Mouse (Mus musculus): ENCODE measurements around the gene Opcml. TPM values are rescaled to one million over a fixed set of nuclear protein-coding genes. Genes with fewer than 3 reads are reported as not detected.

Gene Opcml
- polyA plus RNA-seq, 1 experiment from 2014 or later: 36.5 TPM

DNA sequence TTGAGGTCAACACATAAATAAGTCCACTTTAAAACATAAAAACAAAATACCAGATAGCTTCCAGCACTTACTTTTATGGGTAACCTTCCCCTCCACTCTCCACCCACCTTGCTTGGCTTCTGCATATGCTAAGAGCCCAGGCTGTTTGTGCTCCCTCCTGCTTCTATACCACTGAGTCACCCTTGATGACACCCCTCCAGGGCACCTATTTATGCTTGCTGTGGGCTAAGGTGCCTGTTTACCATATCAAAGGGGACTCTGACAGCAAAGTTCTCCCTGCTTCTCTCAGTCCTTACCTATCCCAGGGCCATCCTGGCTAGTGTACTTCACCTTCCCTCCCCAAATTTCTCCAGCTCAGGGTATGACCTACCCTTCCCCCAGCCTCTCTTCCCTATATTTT is 824.9 kb downstream of the Opcml start:
- Histone ChIP-seq H3K27ac (replicated peaks; ENCODE audit: low read depth, low read length) (no peak overlapping the region), H3K36me3 (ENCODE audit: control insufficient read depth, insufficient read depth, low read length) (no peaks in the 10 kb centered on the region), H3K4me3 (replicated peaks; ENCODE audit: low read depth, low read length) (no peak overlapping the region), H3K9me3 (ENCODE audit: control insufficient read depth, low read length) (no peaks in the 10 kb centered on the region), H3K4me1 (ENCODE audit: control insufficient read depth, insufficient read depth, low read length) (no peaks in the 10 kb centered on the region; the same call in 1 of the 2 replicates), H3K9ac (replicated peaks; ENCODE audit: low read length) (no peak overlapping the region), H3K4me2 (ENCODE audit: low read length) (no peak overlapping the region), H3K27me3 (ENCODE audit: control insufficient read depth, insufficient read depth, low read length) (no peaks in the 10 kb centered on the region)
- no peak for ATAC-seq (ENCODE audit: low FRiP score, low TSS enrichment)
- no peak for DNase-seq

DNA sequence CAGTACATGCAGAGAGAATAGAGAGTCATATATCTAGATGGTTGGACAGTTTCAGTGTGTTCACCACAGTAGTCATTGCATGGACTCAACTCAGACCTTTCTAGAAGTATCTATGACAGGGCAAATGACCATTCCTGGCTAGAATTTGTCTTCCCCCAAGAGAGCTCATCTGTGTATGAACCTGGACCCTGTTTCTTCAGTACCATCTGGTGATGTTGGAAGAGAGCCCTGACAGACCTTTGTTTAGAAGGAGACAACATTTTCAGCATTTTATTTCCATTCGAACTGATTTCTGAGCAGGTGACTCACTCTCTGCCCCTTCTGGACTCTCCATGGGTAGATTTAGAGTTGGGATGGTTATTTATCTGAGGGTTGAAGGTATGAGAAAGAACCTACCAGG is 827.1 kb downstream of the Opcml start:
- H3K4me3 ChIP-seq (replicated peaks; ENCODE audit: low read depth, low read length): no peak overlapping the region
- H3K9me3 ChIP-seq (ENCODE audit: control insufficient read depth, low read length): no peaks in the 10 kb centered on the region
- 76% methylated on average over 1 of the region's 1 CpGs for WGBS
- DNase-seq (no peak), ATAC-seq (ENCODE audit: low FRiP score, low TSS enrichment) (no peak)
- no peak overlapping the region for H3K9ac ChIP-seq (replicated peaks; ENCODE audit: low read length)
- no peak overlapping the region for H3K27ac ChIP-seq (replicated peaks; ENCODE audit: low read depth, low read length)
- no peaks in the 10 kb centered on the region; the same call in 1 of the 2 replicates for H3K4me1 ChIP-seq (ENCODE audit: control insufficient read depth, insufficient read depth, low read length)
- no peaks in the 10 kb centered on the region for H3K36me3 ChIP-seq (ENCODE audit: control insufficient read depth, insufficient read depth, low read length)
- no peak overlapping the region for H3K4me2 ChIP-seq (ENCODE audit: low read length)
- H3K27me3 ChIP-seq (ENCODE audit: control insufficient read depth, insufficient read depth, low read length): no peaks in the 10 kb centered on the region

DNA sequence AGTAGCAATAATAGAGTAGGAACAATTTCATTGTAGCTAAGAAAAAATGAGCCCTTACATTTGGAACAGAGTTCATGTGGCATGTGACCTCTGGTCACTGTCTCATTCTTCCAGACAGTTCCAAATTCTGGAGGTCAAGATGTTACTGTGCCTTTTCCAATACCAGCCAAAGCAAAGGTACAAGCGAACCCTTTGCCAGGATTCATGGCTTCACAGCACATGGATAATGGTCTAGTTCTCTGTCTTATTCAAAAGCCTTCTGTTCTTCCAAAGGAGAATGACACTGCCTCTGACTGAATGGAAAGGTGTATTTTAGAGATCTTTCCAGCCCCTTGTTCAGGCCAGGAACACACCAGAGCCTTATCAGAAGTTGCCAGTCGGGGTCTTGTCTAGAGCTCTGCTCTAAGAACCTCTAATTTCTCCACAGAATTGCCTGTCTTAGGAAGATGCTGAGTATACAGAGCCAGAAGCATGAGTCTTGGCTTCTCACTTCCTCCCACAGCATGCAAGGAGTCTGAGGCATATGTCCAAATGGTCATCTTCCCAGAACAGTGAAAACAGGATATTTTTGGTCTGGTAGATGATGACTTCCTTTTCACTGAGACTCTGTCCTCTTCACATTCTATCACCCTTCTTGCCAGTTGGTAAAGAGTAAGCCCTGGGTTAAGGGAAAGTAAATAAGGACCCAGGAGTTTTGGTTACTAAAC is 827.8 kb downstream of the Opcml start:
- H3K27ac ChIP-seq (replicated peaks; ENCODE audit: low read depth, low read length): no peak overlapping the region
- no peak overlapping the region for H3K9ac ChIP-seq (replicated peaks; ENCODE audit: low read length)
- DNase-seq: no peak
- H3K4me2 ChIP-seq (ENCODE audit: low read length): no peak overlapping the region
- H3K4me1 ChIP-seq (ENCODE audit: control insufficient read depth, insufficient read depth, low read length): peaks cover 2% of the 10 kb centered on the region; the same call in 1 of the 2 replicates
- no peak overlapping the region for H3K4me3 ChIP-seq (replicated peaks; ENCODE audit: low read depth, low read length)
- ATAC-seq (ENCODE audit: low FRiP score, low TSS enrichment): no peak
- 86% methylated on average over 2 of the region's 2 CpGs for WGBS
- no peaks in the 10 kb centered on the region for H3K36me3 ChIP-seq (ENCODE audit: control insufficient read depth, insufficient read depth, low read length)
- H3K27me3 ChIP-seq (ENCODE audit: control insufficient read depth, insufficient read depth, low read length): no peaks in the 10 kb centered on the region
- no peaks in the 10 kb centered on the region for H3K9me3 ChIP-seq (ENCODE audit: control insufficient read depth, low read length)

DNA sequence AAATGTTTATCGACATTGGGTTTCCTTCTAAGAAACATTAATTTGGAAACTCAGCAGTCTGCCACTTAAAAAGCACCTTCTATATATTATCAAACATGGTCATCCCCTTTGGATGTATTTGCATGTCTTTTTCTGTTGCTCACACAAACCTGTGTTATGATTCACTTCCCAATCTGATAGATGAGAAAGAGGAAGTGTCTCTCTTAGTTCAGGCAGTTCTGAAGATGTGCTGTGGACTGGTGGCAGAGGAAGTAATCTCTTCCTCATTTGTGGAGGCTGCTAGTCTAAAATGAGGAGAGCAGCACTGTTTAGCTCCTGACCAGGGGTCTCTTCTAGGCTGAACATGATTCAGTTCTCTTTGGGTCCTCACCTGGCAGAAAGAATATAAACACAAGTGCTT is 831.4 kb downstream of the Opcml start:
- DNase-seq (no peak), ATAC-seq (ENCODE audit: low FRiP score, low TSS enrichment) (no peak)
- H3K9ac ChIP-seq (replicated peaks; ENCODE audit: low read length): no peak overlapping the region
- H3K9me3 ChIP-seq (ENCODE audit: control insufficient read depth, low read length): no peaks in the 10 kb centered on the region
- H3K36me3 ChIP-seq (ENCODE audit: control insufficient read depth, insufficient read depth, low read length): no peaks in the 10 kb centered on the region
- H3K4me3 ChIP-seq (replicated peaks; ENCODE audit: low read depth, low read length): no peak overlapping the region
- WGBS: 98% methylated on average over 1 of the region's 1 CpGs
- H3K27ac ChIP-seq (replicated peaks; ENCODE audit: low read depth, low read length): no peak overlapping the region
- no peak overlapping the region for H3K4me2 ChIP-seq (ENCODE audit: low read length)
- peaks cover 15% of the 10 kb centered on the region; the same call in 1 of the 2 replicates for H3K4me1 ChIP-seq (ENCODE audit: control insufficient read depth, insufficient read depth, low read length)
- H3K27me3 ChIP-seq (ENCODE audit: control insufficient read depth, insufficient read depth, low read length): no peaks in the 10 kb centered on the region

DNA sequence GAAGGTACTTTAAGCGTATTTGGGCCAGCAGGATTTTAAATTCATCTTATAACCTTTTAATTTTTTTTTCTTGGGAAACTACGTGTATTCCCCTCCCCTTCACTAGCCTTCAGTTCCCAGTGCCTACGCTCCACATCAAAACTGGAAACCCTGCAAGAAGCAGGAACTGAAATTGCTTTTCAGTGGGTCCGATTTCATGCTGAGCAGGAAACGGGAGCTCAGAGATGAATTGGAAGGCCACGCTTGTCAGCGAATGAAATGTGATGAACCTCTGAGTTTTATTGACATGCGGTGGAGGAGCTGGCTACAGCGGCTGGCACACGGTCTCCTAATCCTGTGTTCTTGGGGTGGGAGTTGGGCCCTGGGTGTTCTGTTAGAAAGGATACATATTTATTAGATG is 834.3 kb downstream of the Opcml start:
- Histone ChIP-seq H3K9ac (replicated peaks; ENCODE audit: low read length) (no peak overlapping the region), H3K9me3 (ENCODE audit: control insufficient read depth, low read length) (no peaks in the 10 kb centered on the region), H3K36me3 (ENCODE audit: control insufficient read depth, insufficient read depth, low read length) (no peaks in the 10 kb centered on the region), H3K27me3 (ENCODE audit: control insufficient read depth, insufficient read depth, low read length) (no peaks in the 10 kb centered on the region), H3K4me3 (replicated peaks; ENCODE audit: low read depth, low read length) (no peak overlapping the region), H3K4me2 (ENCODE audit: low read length) (peak overlapping the region; percentile 11; the same call in 1 of the 2 replicates), H3K27ac (replicated peaks; ENCODE audit: low read depth, low read length) (no peak overlapping the region), H3K4me1 (ENCODE audit: control insufficient read depth, insufficient read depth, low read length) (peaks cover 15% of the 10 kb centered on the region; the same call in 1 of the 2 replicates)
- DNase-seq (peak; percentile 67), ATAC-seq (ENCODE audit: low FRiP score, low TSS enrichment) (no peak)
- WGBS: 13% methylated on average over 10 of the region's 10 CpGs

GRCm38 (mm10) chr9:28642766-28643165 is 852.2 kb downstream of the Opcml start:
- no peaks in the 10 kb centered on the region for H3K9me3 ChIP-seq (ENCODE audit: control insufficient read depth, low read length)
- DNase-seq (peak; percentile 75), ATAC-seq (ENCODE audit: low FRiP score, low TSS enrichment) (no peak)
- H3K27ac ChIP-seq (replicated peaks; ENCODE audit: low read depth, low read length): no peak overlapping the region
- H3K4me2 ChIP-seq (ENCODE audit: low read length): no peak overlapping the region
- H3K4me1 ChIP-seq (ENCODE audit: control insufficient read depth, insufficient read depth, low read length): peaks cover 9% of the 10 kb centered on the region
- H3K4me3 ChIP-seq (replicated peaks; ENCODE audit: low read depth, low read length): no peak overlapping the region
- no peaks in the 10 kb centered on the region for H3K36me3 ChIP-seq (ENCODE audit: control insufficient read depth, insufficient read depth, low read length)
- no peaks in the 10 kb centered on the region for H3K27me3 ChIP-seq (ENCODE audit: control insufficient read depth, insufficient read depth, low read length)
- H3K9ac ChIP-seq (replicated peaks; ENCODE audit: low read length): no peak overlapping the region

DNA sequence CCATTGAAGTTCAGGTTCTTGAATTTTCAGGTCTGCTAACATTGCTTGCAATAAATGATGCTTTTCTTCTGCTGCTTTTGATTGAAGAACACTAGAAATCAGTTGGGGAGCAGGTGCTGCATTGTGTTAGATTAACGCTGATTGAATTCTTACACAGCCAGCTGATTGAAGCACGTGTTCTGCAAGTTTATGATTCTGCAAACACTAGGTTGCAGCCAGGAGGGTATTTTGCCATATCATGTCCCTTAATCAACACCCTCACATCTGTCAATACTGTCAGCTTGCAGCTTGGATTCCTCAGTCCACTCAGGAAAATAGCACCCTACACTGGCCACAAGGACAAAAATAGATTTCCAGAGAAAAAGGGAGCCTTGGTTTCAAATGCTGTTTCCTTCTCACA is 853.5 kb downstream of the Opcml start:
- peak; percentile 55 for DNase-seq

DNA sequence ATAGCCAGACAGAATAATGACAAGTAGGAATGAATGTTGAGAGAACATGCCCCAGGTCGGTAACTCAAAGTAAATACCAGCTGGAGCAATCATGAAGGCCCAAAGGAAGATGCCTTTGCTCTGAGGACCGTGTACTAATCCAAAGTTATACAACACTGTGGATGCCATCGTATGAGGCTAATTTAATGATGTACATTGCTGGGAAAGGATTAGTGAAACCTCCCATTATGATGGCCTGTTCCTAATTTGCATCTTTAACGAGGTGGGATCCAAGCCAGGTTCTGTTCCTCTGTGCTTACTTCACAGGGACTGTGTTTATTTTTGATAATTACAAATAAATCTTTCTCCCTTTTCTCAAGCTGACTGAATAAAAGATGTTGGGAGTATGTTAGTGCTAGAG is 859.5 kb downstream of the Opcml start:
- H3K27ac ChIP-seq (replicated peaks; ENCODE audit: low read depth, low read length): no peak overlapping the region
- DNase-seq (peak; percentile 40), ATAC-seq (ENCODE audit: low FRiP score, low TSS enrichment) (no peak)
- no peaks in the 10 kb centered on the region for H3K4me1 ChIP-seq (ENCODE audit: control insufficient read depth, insufficient read depth, low read length)
- no peak overlapping the region for H3K9ac ChIP-seq (replicated peaks; ENCODE audit: low read length)
- no peak overlapping the region for H3K4me3 ChIP-seq (replicated peaks; ENCODE audit: low read depth, low read length)
- H3K9me3 ChIP-seq (ENCODE audit: control insufficient read depth, low read length): no peaks in the 10 kb centered on the region
- H3K36me3 ChIP-seq (ENCODE audit: control insufficient read depth, insufficient read depth, low read length): no peaks in the 10 kb centered on the region
- no peak overlapping the region for H3K4me2 ChIP-seq (ENCODE audit: low read length)
- H3K27me3 ChIP-seq (ENCODE audit: control insufficient read depth, insufficient read depth, low read length): no peaks in the 10 kb centered on the region
- WGBS: 66% methylated on average over 4 of the region's 4 CpGs

More for the DNA sequence above, 853.5 kb downstream of the Opcml start:
- Histone ChIP-seq H3K36me3 (ENCODE audit: control insufficient read depth, insufficient read depth, low read length) (no peaks in the 10 kb centered on the region), H3K4me3 (replicated peaks; ENCODE audit: low read depth, low read length) (no peak overlapping the region), H3K4me2 (ENCODE audit: low read length) (no peak overlapping the region), H3K9me3 (ENCODE audit: control insufficient read depth, low read length) (no peaks in the 10 kb centered on the region), H3K4me1 (ENCODE audit: control insufficient read depth, insufficient read depth, low read length) (peaks cover 9% of the 10 kb centered on the region), H3K27ac (replicated peaks; ENCODE audit: low read depth, low read length) (no peak overlapping the region), H3K9ac (replicated peaks; ENCODE audit: low read length) (no peak overlapping the region), H3K27me3 (ENCODE audit: control insufficient read depth, insufficient read depth, low read length) (no peaks in the 10 kb centered on the region)
- 42% methylated on average over 2 of the region's 2 CpGs for WGBS
- no peak for ATAC-seq (ENCODE audit: low FRiP score, low TSS enrichment)

- no peak for ATAC-seq (ENCODE audit: low FRiP score, low TSS enrichment)
- DNase-seq: no peak
- no peaks in the 10 kb centered on the region for H3K36me3 ChIP-seq (ENCODE audit: control insufficient read depth, insufficient read depth, low read length)
- 85% methylated on average over 2 of the region's 2 CpGs for WGBS
- H3K9ac ChIP-seq (replicated peaks; ENCODE audit: low read length): no peak overlapping the region
- no peaks in the 10 kb centered on the region for H3K9me3 ChIP-seq (ENCODE audit: control insufficient read depth, low read length)
- H3K27ac ChIP-seq (replicated peaks; ENCODE audit: low read depth, low read length): no peak overlapping the region
- peaks cover 8% of the 10 kb centered on the region; the same call in 1 of the 2 replicates for H3K4me1 ChIP-seq (ENCODE audit: control insufficient read depth, insufficient read depth, low read length)
- H3K27me3 ChIP-seq (ENCODE audit: control insufficient read depth, insufficient read depth, low read length): no peaks in the 10 kb centered on the region
- no peak overlapping the region for H3K4me2 ChIP-seq (ENCODE audit: low read length)
- H3K4me3 ChIP-seq (replicated peaks; ENCODE audit: low read depth, low read length): no peak overlapping the region
Observed at GRCm38 (mm10) chr9:28659996-28660395, 869.4 kb downstream of the Opcml start.
